Mouse (Mus musculus): Measurements from ENCODE around the gene Prtn3. TPM values are rescaled to one million over a fixed set of nuclear protein-coding genes. Genes with fewer than 3 reads are reported as not detected.

Gene Prtn3
- total and polyA plus RNA-seq, 3 experiments: 0.30 to 0.39 TPM; not detected in 1

DNA sequence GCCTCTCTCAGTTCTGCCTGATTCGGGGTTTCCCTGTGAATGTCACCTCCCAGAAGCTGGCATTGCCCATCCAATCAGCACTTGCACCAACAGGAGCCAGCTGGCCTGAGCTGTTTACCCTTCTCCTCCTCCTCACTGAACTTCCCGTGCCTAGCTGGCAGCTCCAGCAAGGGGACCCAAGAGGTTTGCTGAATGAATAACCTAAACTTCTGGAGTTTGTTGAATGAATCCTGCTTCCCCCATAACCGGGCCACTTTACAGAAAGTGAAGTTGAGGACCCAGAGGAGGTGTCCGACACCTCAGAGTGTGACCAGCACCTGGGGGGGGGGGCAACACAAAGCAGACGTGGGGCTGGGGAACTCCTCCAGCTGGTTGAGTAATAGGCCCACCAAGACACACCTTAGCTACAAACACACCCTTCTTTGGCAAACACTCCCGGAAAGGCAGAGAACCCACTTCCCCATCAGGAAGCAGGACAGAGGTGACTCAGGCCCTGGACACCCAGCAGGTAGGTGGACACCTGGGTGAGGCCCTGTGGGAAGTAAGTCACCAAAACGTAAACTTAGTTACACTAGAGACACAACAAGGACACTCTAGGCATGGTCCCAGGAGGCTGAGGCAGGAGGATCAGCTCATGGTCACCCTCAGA, 40.8 kb downstream of the Prtn3 start:
- Histone ChIP-seq H3K36me3 (replicated peaks in 1 of 2; ENCODE audit: control insufficient read depth in 1 of 2, insufficient read depth in 1 of 2, low read length in 1 of 2) (peaks cover 8 to 39% of the 10 kb centered on the region in 2 experiments), H3K4me2 (ENCODE audit: insufficient read depth, low read depth, poor library complexity, severe bottlenecking) (no peak overlapping the region), H3K79me2 (replicated peaks; ENCODE audit: control insufficient read depth, extremely low read depth, insufficient read depth, poor library complexity, severe bottlenecking) (no peaks in the 10 kb centered on the region; the same call in 1 of the 2 replicates), H3K27me3 (replicated peaks) (no peaks in the 10 kb centered on the region), H3K9me3 (replicated peaks; ENCODE audit: low read length) (no peaks in the 10 kb centered on the region), H3K9ac (ENCODE audit: insufficient read depth, low read depth) (no peak overlapping the region), H3K27ac (ENCODE audit: insufficient read depth, low read depth) (no peak overlapping the region), H3K4me3 (replicated peaks in 1 of 3; ENCODE audit: low read depth in 2 of 3, low read length in 2 of 3, poor library complexity in 1 of 3) (no peak overlapping the region), H3K4me1 (ENCODE audit: control insufficient read depth in 1 of 2, insufficient read depth in 2 of 2) (peaks cover 10 to 30% of the 10 kb centered on the region in 2 experiments)
- dilution Hi-C loops (cut with MboI; ENCODE audit: extremely low pct_ligation_motif_present, extremely low pct_unique_long_range_greater_than_20kb, low sequenced_read_pairs): no loop called here
- DNase-seq (ENCODE audit: extremely low read depth): no peak
- in situ Hi-C loops (cut with MboI; ENCODE audit: low pct_ligation_motif_present, low pct_unique_long_range_greater_than_20kb, low sequenced_read_pairs): no loop called here
- TF ChIP-seq MAFK (IDR thresholded peaks at IDR 0.05; ENCODE audit: insufficient replicate concordance, low read length) (no peak), RAD21 (IDR thresholded peaks at IDR 0.05; ENCODE audit: low read depth, low read length) (no peak), TBP (conservative IDR thresholded peaks at IDR 0.05; ENCODE audit: low read depth, low read length) (no peak), ZNF384 (IDR thresholded peaks at IDR 0.05; ENCODE audit: low read depth, low read length) (no peak), GABPA (IDR thresholded peaks at IDR 0.05; ENCODE audit: insufficient replicate concordance, low read depth, low read length) (no peak), E2F4 (IDR thresholded peaks at IDR 0.05; ENCODE audit: insufficient replicate concordance, low read depth, low read length) (no peak), RCOR1 (conservative IDR thresholded peaks at IDR 0.05; ENCODE audit: low read depth, low read length) (no peak), SMC3 (IDR thresholded peaks at IDR 0.05; ENCODE audit: low read depth, low read length) (no peak), JUN (IDR thresholded peaks at IDR 0.05; ENCODE audit: insufficient read depth, low read depth, low read length) (no peak), ZMIZ1 (IDR thresholded peaks at IDR 0.05; ENCODE audit: low read depth, low read length) (no peak), TCF12 (IDR thresholded peaks at IDR 0.05; ENCODE audit: low read depth, low read length) (no peak), EP300 (IDR thresholded peaks at IDR 0.05; ENCODE audit: low read length) (no peak), NRF1 (IDR thresholded peaks at IDR 0.05; ENCODE audit: low read depth, low read length) (no peak), CTCF (conservative IDR thresholded peaks at IDR 0.05 in 1 of 2, IDR thresholded peaks at IDR 0.05 in 1 of 2; ENCODE audit: low read depth in 2 of 2, low read length in 2 of 2) (no peak), POLR2AphosphoS2 (IDR thresholded peaks at IDR 0.05; ENCODE audit: low read depth, low read length) (no peak), KAT2A (IDR thresholded peaks at IDR 0.05; ENCODE audit: insufficient replicate concordance, low read length) (no peak), NELFE (IDR thresholded peaks at IDR 0.05; ENCODE audit: low read depth, low read length) (no peak), HCFC1 (IDR thresholded peaks at IDR 0.05; ENCODE audit: low read depth, low read length) (no peak), IRF4 (IDR thresholded peaks at IDR 0.05; ENCODE audit: low read depth, low read length) (no peak)

DNA sequence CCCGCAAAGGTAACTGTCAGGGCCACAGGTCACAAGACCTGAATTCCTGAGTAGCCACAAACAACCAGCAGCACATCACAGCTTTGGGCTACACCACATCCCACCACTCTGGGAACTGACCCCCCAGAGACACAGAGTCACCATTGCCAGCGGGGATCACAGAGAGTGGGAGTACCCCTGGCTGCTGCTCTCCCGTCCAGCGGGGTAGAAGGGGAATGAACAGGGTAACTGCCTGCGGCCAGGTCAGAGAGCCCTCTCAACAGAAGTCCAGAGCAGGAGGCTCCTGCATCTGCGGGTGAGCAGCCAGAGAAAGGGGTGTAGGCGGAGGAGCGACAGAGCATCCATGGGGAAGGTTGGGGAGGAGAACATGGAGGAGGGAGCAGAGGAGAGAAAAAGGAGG, 41.8 kb downstream of the Prtn3 start:
- H3K27ac ChIP-seq (ENCODE audit: insufficient read depth, low read depth): no peak overlapping the region
- peaks cover 4 to 30% of the 10 kb centered on the region in 2 experiments for H3K36me3 ChIP-seq (replicated peaks in 1 of 2; ENCODE audit: control insufficient read depth in 1 of 2, insufficient read depth in 1 of 2, low read length in 1 of 2)
- DNase-seq (ENCODE audit: extremely low read depth): no peak
- dilution Hi-C loops (cut with MboI; ENCODE audit: extremely low pct_ligation_motif_present, extremely low pct_unique_long_range_greater_than_20kb, low sequenced_read_pairs) (no loop called here), in situ Hi-C loops (cut with MboI; ENCODE audit: low pct_ligation_motif_present, low pct_unique_long_range_greater_than_20kb, low sequenced_read_pairs) (no loop called here)
- H3K27me3 ChIP-seq (replicated peaks): no peaks in the 10 kb centered on the region
- peak overlapping the region; percentile 55 for H3K4me2 ChIP-seq (ENCODE audit: insufficient read depth, low read depth, poor library complexity, severe bottlenecking)
- H3K9ac ChIP-seq (ENCODE audit: insufficient read depth, low read depth): peak overlapping the region; percentile 94
- TF ChIP-seq ZMIZ1 (IDR thresholded peaks at IDR 0.05; ENCODE audit: low read depth, low read length): no peak
- no peak for TF ChIP-seq MYC (IDR thresholded peaks at IDR 0.05; ENCODE audit: low read depth, low read length)
- no peak for TF ChIP-seq ETS1 (conservative IDR thresholded peaks at IDR 0.05; ENCODE audit: low read depth, low read length)
- TF ChIP-seq CHD2 (IDR thresholded peaks at IDR 0.05; ENCODE audit: low read length): no peak
- TF ChIP-seq MAZ (IDR thresholded peaks at IDR 0.05; ENCODE audit: low read depth, low read length): no peak
- TF ChIP-seq USF1 (IDR thresholded peaks at IDR 0.05; ENCODE audit: low read depth, low read length): no peak
- no peak for TF ChIP-seq NELFE (IDR thresholded peaks at IDR 0.05; ENCODE audit: low read depth, low read length)
- no peak for TF ChIP-seq MAFK (IDR thresholded peaks at IDR 0.05; ENCODE audit: insufficient replicate concordance, low read length)
- no peak for TF ChIP-seq SIN3A (IDR thresholded peaks at IDR 0.05; ENCODE audit: low read length)
- no peak for TF ChIP-seq CTCF (conservative IDR thresholded peaks at IDR 0.05 in 1 of 2, IDR thresholded peaks at IDR 0.05 in 1 of 2; ENCODE audit: low read depth in 2 of 2, low read length in 2 of 2)
- TF ChIP-seq ZNF384 (IDR thresholded peaks at IDR 0.05; ENCODE audit: low read depth, low read length): no peak
- no peak for TF ChIP-seq RCOR1 (conservative IDR thresholded peaks at IDR 0.05; ENCODE audit: low read depth, low read length)
- no peak for TF ChIP-seq KAT2A (IDR thresholded peaks at IDR 0.05; ENCODE audit: insufficient replicate concordance, low read length)
- no peak for TF ChIP-seq NRF1 (IDR thresholded peaks at IDR 0.05; ENCODE audit: low read depth, low read length)
- TF ChIP-seq CHD1 (IDR thresholded peaks at IDR 0.05; ENCODE audit: low read depth, low read length): no peak
- no peak for TF ChIP-seq RAD21 (IDR thresholded peaks at IDR 0.05; ENCODE audit: low read depth, low read length)
- peaks cover 10 to 30% of the 10 kb centered on the region in 2 experiments for H3K4me1 ChIP-seq (ENCODE audit: control insufficient read depth in 1 of 2, insufficient read depth in 2 of 2)
- no peaks in the 10 kb centered on the region for H3K9me3 ChIP-seq (replicated peaks; ENCODE audit: low read length)
- no peaks in the 10 kb centered on the region; the same call in 1 of the 2 replicates for H3K79me2 ChIP-seq (replicated peaks; ENCODE audit: control insufficient read depth, extremely low read depth, insufficient read depth, poor library complexity, severe bottlenecking)
- H3K4me3 ChIP-seq (replicated peaks in 1 of 3; ENCODE audit: low read depth in 2 of 3, low read length in 2 of 3, poor library complexity in 1 of 3): peak overlapping the region; percentile 83 to 93 (median 87)
